Mouse (Mus musculus) left cerebral cortex, postnatal 36 days (tissue): ENCODE data around the gene Irf4. TPM values are rescaled to one million over a fixed set of nuclear protein-coding genes. Genes with fewer than 3 reads are reported as not detected.

Experiments used
- DNase-seq, 2 experiments: peaks; one replicate each; pipeline ENCODE4 v3.0.0; 2021 to 2022; ENCODE audit warnings: low spot score in 2 of 2, mixed read lengths in 1 of 2
- intact Hi-C: fragments of 180-260 bp; cut with DNase I; formaldehyde crosslinking; loops from one replicate; pipeline ENCODE4 v1.15.1; 2025
- total RNA-seq, 2 experiments: library from RNA; stranded (reverse); gene quantifications; 2 replicates each; pipeline ENCODE4 v1.2.3; 2021

Irf4 gene
- total RNA-seq, 2 experiments from 2014 or later, result 0.47 to 0.63 TPM

DNA sequence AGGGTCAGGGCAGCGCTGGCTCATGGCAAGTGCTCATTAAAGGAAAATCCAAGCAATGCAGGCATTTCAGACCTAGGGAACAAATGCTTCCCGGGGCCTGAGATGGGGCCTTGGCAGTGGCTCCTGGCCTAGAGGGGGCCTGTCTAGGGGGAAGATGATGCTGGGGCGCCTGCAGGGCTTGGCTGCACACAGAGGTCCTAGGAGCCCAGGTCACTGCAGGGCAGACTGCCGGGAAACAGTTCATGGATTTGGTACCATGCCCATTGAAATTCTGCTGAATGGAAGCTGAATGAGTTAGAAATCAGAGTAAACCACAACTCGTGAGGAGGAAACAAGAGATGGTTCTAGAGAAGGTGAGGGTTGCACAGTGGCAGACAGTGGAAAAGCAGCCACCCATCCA lies 41.0 kb downstream of the Irf4 start:
- intact Hi-C loops, result no loop called here

DNA sequence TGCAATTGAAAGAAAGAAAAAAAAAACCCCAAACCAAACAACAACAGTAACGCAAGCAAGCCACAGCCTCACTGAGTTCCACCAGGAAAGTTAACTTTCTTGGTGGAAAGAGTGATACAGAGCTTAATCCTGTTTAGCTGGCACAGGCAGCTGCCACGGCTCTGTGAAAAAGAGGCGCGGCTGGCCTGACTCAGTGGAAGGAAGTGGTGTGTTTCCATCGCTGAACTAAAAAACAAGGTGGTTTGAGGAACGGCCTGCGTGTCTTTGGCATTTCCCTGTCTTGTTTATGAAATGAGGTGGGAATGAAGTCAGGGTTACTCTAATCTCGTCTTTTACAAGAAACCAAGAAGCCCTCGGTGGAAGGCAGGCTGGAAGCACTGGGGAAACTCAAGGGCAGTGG lies 43.3 kb downstream of the Irf4 start:
- no peak for DNase-seq
- intact Hi-C loops, result no loop called here

More for the DNA sequence above, 41.0 kb downstream of the Irf4 start:
- DNase-seq, result no peak

- DNase-seq, result no peak
Measured at GRCm38 (mm10) chr13:30792741-30793140, 43.7 kb downstream of the Irf4 start.

DNA sequence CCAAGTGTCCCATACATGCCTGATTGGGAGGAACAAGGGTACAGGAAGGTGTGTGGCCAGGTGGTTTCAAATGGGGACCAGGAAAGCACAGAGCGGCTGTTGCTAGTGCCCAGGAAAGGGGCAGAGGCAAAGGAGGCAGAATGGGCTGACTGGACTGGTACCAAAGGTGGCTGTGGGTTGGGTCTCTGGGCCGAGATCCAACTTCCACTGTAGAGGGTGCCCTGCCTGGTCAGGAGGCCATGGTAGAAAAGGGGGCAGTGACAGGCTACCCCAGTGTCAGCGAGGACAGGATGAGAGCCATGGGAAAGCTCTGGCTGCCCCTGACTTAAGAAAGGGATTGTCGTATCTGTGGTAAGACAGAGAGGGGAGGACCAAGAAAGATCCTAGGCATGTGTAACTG lies 44.2 kb downstream of the Irf4 start:
- no peak for DNase-seq
- intact Hi-C loops, result no loop called here

More at GRCm38 (mm10) chr13:30792741-30793140, 43.7 kb downstream of the Irf4 start:
- intact Hi-C loops, result no loop called here

- intact Hi-C loops, result no loop called here
Measured at GRCm38 (mm10) chr13:30793616-30794015, 44.6 kb downstream of the Irf4 start.

DNA sequence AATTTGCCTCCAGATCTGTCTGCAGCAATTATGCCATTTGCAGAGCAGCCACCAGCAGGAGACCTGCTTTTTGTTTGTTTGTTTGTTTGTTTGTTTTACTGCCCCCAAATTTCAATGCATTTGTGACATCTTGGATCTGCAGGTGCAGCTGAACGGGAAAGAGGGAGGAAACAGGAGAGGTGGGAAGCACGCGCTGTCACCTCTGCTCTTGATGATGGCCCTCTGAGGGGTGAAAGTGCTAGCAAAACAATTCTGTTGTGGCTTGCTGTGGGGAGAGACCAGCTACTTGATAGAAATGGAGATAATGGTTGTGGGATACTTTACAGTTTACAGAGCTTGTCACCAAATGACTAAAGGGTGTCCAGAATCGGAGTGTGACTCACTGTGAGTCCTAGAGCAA lies 46.9 kb downstream of the Irf4 start:
- no peak for DNase-seq
- intact Hi-C loops, result no loop called here

More at GRCm38 (mm10) chr13:30793616-30794015, 44.6 kb downstream of the Irf4 start:
- DNase-seq, result no peak

- no peak for DNase-seq
- intact Hi-C loops, result no loop called here
Measured at GRCm38 (mm10) chr13:30801886-30802285, 52.9 kb downstream of the Irf4 start.

GRCm38 (mm10) chr13:30802336-30802955 lies 53.4 kb downstream of the Irf4 start:
- intact Hi-C loops, result no loop called here
- no peak for DNase-seq

DNA sequence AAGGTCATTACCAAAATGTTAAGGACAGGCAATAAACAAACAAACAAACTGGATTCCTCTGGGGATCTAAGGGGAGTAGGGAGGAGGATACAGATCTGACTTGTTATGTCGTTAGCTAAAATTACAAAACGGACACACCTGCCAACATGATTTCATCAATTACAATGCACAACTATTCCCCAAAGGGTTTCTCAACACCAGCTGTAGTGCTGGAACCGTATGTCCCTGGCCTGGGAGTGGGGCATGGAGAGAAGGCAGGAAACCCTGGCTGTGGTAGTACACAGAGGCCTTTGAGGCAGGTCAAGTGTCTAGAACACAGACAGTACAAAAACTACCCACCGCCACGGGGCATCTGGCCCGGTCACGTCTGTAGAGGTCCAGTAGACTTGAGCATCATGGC lies 60.2 kb downstream of the Irf4 start:
- intact Hi-C loops, result no loop called here
- DNase-seq, result no peak

DNA sequence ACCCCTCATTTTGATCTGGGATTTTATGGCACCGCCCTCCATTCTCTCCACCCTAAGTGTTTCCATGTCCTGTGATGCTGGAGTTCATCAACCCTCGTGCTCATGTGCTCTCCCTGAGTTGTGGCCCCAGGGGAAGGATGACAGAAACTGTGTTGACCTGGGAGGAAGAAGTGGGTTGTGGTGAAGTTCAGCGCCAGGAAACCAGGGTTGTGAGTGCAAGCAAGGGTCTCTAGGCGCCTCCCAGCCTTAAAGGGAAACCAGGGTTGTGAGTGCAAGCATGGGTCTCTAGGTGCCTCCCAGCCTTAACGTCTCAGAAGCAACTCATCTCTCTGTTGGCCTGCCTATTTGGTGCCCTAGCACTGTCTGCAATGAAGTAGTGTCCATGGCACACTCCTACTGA lies 64.4 kb downstream of the Irf4 start:
- intact Hi-C loops, result no loop called here
- no peak for DNase-seq

GRCm38 (mm10) chr13:30814256-30814655 lies 65.2 kb downstream of the Irf4 start:
- no peak for DNase-seq
- intact Hi-C loops, result no loop called here

Other genes with a start within 250 kb of the Irf4 start
- 100 to 1,000 TPM; 140 to 157 TPM for gene Uqcrfs1, start 203.9 kb upstream of the Irf4 start, total RNA-seq
- 10 to 100 TPM; 33.4 to 35.4 TPM for gene Dusp22, start 89.2 kb upstream of the Irf4 start, total RNA-seq
- gene Hus1b, start 198.5 kb downstream of the Irf4 start, total RNA-seq, result under 1 TPM; 0.54 to 0.91 TPM
- gene Exoc2, start 224.9 kb downstream of the Irf4 start, total RNA-seq, result 10 to 100 TPM; 40.9 to 41.0 TPM
- under 1 TPM in 1 of 2 experiments, not detected in 1; 0.36 TPM for gene Gm5447, start 225.0 kb downstream of the Irf4 start, total RNA-seq